Mouse (Mus musculus): ENCODE measurements around the gene Gm11627. TPM values are rescaled to one million over a fixed set of nuclear protein-coding genes. Genes with fewer than 3 reads are reported as not detected.

Gene Gm11627
- total and polyA plus RNA-seq, 2 experiments = not detected

- TF ChIP-seq CTCF (IDR thresholded peaks at IDR 0.05; ENCODE audit: low read depth, low read length) (no peak), POLR2A (IDR thresholded peaks at IDR 0.05; ENCODE audit: extremely low read depth, insufficient read depth, low read length) (no peak)
- Histone ChIP-seq H3K36me3 (ENCODE audit: control insufficient read depth, insufficient read depth, low read length) (peaks cover 7% of the 10 kb centered on the region), H3K79me2 (ENCODE audit: control insufficient read depth, insufficient read depth, low read length) (peaks cover 13% of the 10 kb centered on the region; the same call in 1 of the 2 replicates), H3K9ac (ENCODE audit: low read depth, low read length) (no peak overlapping the region), H3K4me1 (ENCODE audit: control insufficient read depth, insufficient read depth, low read length) (peaks cover 13% of the 10 kb centered on the region; the same call in 1 of the 2 replicates), H3K27ac (replicated peaks; ENCODE audit: insufficient read depth, low read depth, low read length) (no peak overlapping the region), H3K27me3 (ENCODE audit: control insufficient read depth, insufficient read depth, low read length) (no peaks in the 10 kb centered on the region), H3K4me3 (ENCODE audit: insufficient read depth, low read depth, low read length) (no peak overlapping the region)
- DNase-seq (ENCODE audit: extremely low read depth, low read depth, low spot score) = no peak
- 74% methylated on average over 2 of the region's 2 CpGs for WGBS
Measured at GRCm38 (mm10) chr11:102534078-102534477, 45.2 kb downstream of the Gm11627 start.

GRCm38 (mm10) chr11:102531425-102531824 lies 47.8 kb downstream of the Gm11627 start:
- Histone ChIP-seq H3K4me1 (ENCODE audit: control insufficient read depth, insufficient read depth, low read length) (peaks cover 13% of the 10 kb centered on the region; the same call in 1 of the 2 replicates), H3K27ac (replicated peaks; ENCODE audit: insufficient read depth, low read depth, low read length) (peak overlapping the region; percentile 20), H3K79me2 (ENCODE audit: control insufficient read depth, insufficient read depth, low read length) (peaks cover 9% of the 10 kb centered on the region; the same call in 1 of the 2 replicates), H3K4me3 (ENCODE audit: insufficient read depth, low read depth, low read length) (no peak overlapping the region), H3K9ac (ENCODE audit: low read depth, low read length) (no peak overlapping the region), H3K36me3 (ENCODE audit: control insufficient read depth, insufficient read depth, low read length) (peaks cover 4% of the 10 kb centered on the region), H3K27me3 (ENCODE audit: control insufficient read depth, insufficient read depth, low read length) (no peaks in the 10 kb centered on the region)
- TF ChIP-seq CTCF (IDR thresholded peaks at IDR 0.05; ENCODE audit: low read depth, low read length) (no peak), POLR2A (IDR thresholded peaks at IDR 0.05; ENCODE audit: extremely low read depth, insufficient read depth, low read length) (no peak)
- peak; percentile 71 for DNase-seq (ENCODE audit: extremely low read depth, low read depth, low spot score)
- 23% methylated on average over 5 of the region's 5 CpGs for WGBS

Other genes with a start within 250 kb of the Gm11627 start
- gene Slc4a1, start 213.3 kb downstream of the Gm11627 start, total RNA-seq (2014; rRNA removed) = 0.07 and 0.65 TPM in 2 replicates
- gene Slc4a1, start 213.3 kb downstream of the Gm11627 start, polyA plus RNA-seq (2012; rRNA removed) = 0.07 and 0.10 TPM in 2 replicates
- gene Rundc3a, start 186.1 kb downstream of the Gm11627 start, total RNA-seq (2014; rRNA removed) = 1.0 and 2.5 TPM in 2 replicates
- 1.2 and 2.1 TPM in 2 replicates for gene Rundc3a, start 186.1 kb downstream of the Gm11627 start, polyA plus RNA-seq (2012; rRNA removed)
- 181 and 243 TPM in 2 replicates for gene Slc25a39, start 171.5 kb downstream of the Gm11627 start, total RNA-seq (2014; rRNA removed)
- 1,099 and 1,182 TPM in 2 replicates for gene Slc25a39, start 171.5 kb downstream of the Gm11627 start, polyA plus RNA-seq (2012; rRNA removed)
- 53.7 and 88.7 TPM in 2 replicates for gene Grn, start 149.1 kb downstream of the Gm11627 start, total RNA-seq (2014; rRNA removed)
- gene Grn, start 149.1 kb downstream of the Gm11627 start, polyA plus RNA-seq (2012; rRNA removed) = 155 and 176 TPM in 2 replicates
- gene Fam171a2, start 131.8 kb downstream of the Gm11627 start, total RNA-seq (2014; rRNA removed) = 0.81 and 1.0 TPM in 2 replicates
- gene Fam171a2, start 131.8 kb downstream of the Gm11627 start, polyA plus RNA-seq (2012; rRNA removed) = 1.4 and 1.8 TPM in 2 replicates
- gene Itga2b, start 109.3 kb downstream of the Gm11627 start, total RNA-seq (2014; rRNA removed) = 1.6 and 2.5 TPM in 2 replicates
- 4.3 and 7.1 TPM in 2 replicates for gene Itga2b, start 109.3 kb downstream of the Gm11627 start, polyA plus RNA-seq (2012; rRNA removed)
- 9.2 TPM in 2 replicates for gene Gpatch8, start 23.1 kb downstream of the Gm11627 start, total RNA-seq (2014; rRNA removed)
- 5.1 and 6.0 TPM in 2 replicates for gene Gpatch8, start 23.1 kb downstream of the Gm11627 start, polyA plus RNA-seq (2012; rRNA removed)
- gene Fzd2, start 24.9 kb upstream of the Gm11627 start, total RNA-seq (2014; rRNA removed) = 0.07 and 0.09 TPM in 2 replicates
- 0.19 and 0.24 TPM in 2 replicates for gene Fzd2, start 24.9 kb upstream of the Gm11627 start, polyA plus RNA-seq (2012; rRNA removed)
- not detected in 2 replicates for gene Meioc, start 84.3 kb upstream of the Gm11627 start, total RNA-seq (2014; rRNA removed)
- gene Meioc, start 84.3 kb upstream of the Gm11627 start, polyA plus RNA-seq (2012; rRNA removed) = not detected in 2 replicates
- gene Ccdc43, start 118.3 kb upstream of the Gm11627 start, total RNA-seq (2014; rRNA removed) = 11.5 and 11.8 TPM in 2 replicates
- gene Ccdc43, start 118.3 kb upstream of the Gm11627 start, polyA plus RNA-seq (2012; rRNA removed) = 5.7 and 6.2 TPM in 2 replicates
- 2.1 and 3.4 TPM in 2 replicates for gene Adam11, start 182.0 kb upstream of the Gm11627 start, total RNA-seq (2014; rRNA removed)
- 4.3 and 8.7 TPM in 2 replicates for gene Adam11, start 182.0 kb upstream of the Gm11627 start, polyA plus RNA-seq (2012; rRNA removed)
- 0.46 and 0.47 TPM in 2 replicates for gene Gjc1, start 240.2 kb upstream of the Gm11627 start, total RNA-seq (2014; rRNA removed)
- 0.11 and 0.26 TPM in 2 replicates for gene Gjc1, start 240.2 kb upstream of the Gm11627 start, polyA plus RNA-seq (2012; rRNA removed)

Data from liver, adult 2 months (tissue).